Mouse (Mus musculus) heart, embryonic 13.5 days (tissue): ENCODE measurements around the gene Arhgef17. TPM values are rescaled to one million over a fixed set of nuclear protein-coding genes. Genes with fewer than 3 reads are reported as not detected.
A peak's percentile ranks its signal among the peaks of the same experiment; 100 is the strongest.

Experiments used
- ATAC-seq: fragments of 200-750 bp; cut with Nextera tagmentation; 2 replicates; pipeline ENCODE4 v1.8.0; 2017; ENCODE audit warnings: moderate TSS enrichment; ENCODE audit not compliant: insufficient number of reproducible peaks, low FRiP score, low TSS enrichment; ENCODE audit errors: extremely low read depth
- H3K27ac ChIP-seq: fragments of 300-500 bp; sonication (generic); replicated peaks from 2 replicates; pipeline ENCODE4 v1.5.1; 2015; ENCODE audit warnings: moderate library complexity, mild to moderate bottlenecking, inconsistent platforms
- H3K27me3 ChIP-seq: fragments of 300-500 bp; sonication (generic); replicated peaks from 2 replicates; pipeline ENCODE4 v1.6.1; 2015; ENCODE audit warnings: mild to moderate bottlenecking, inconsistent platforms
- H3K36me3 ChIP-seq: fragments of 300-500 bp; sonication (generic); 2 replicates; pipeline ENCODE4 v1.6.1; 2015; ENCODE audit warnings: mild to moderate bottlenecking, inconsistent platforms
- H3K4me1 ChIP-seq: fragments of 300-500 bp; sonication (generic); 2 replicates; pipeline ENCODE4 v1.6.1; 2015; ENCODE audit warnings: inconsistent platforms
- H3K4me2 ChIP-seq: fragments of 300-500 bp; sonication (generic); 2 replicates; pipeline ENCODE4 v1.6.1; 2015; ENCODE audit warnings: inconsistent platforms, mild to moderate bottlenecking, moderate library complexity
- H3K4me3 ChIP-seq: fragments of 300-500 bp; sonication (generic); 2 replicates; pipeline ENCODE4 v1.5.1; 2015; ENCODE audit warnings: moderate library complexity, mild to moderate bottlenecking, inconsistent platforms
- H3K9ac ChIP-seq: fragments of 300-500 bp; sonication (generic); 2 replicates; pipeline ENCODE4 v1.6.1; 2015; ENCODE audit warnings: inconsistent platforms, mild to moderate bottlenecking, moderate library complexity
- H3K9me3 ChIP-seq: fragments of 300-500 bp; sonication (generic); 2 replicates; pipeline ENCODE4 v1.6.1; 2016; ENCODE audit warnings: inconsistent platforms
- WGBS: fragments of 180-500 bp; shearing (Covaris S2); methylation state at CpG from one replicate; pipeline ENCODE4 v1.1.7; 2015; ENCODE audit warnings: mixed read lengths; 5-methylcytosine and 5-hydroxymethylcytosine counted together
- microRNA-seq: library from miRNA; unstranded; fragments of <30 nt; microRNA quantifications from one replicate; pipeline ENCODE4, GENCODE M21; 2016
- polyA plus RNA-seq: library from polyadenylated mRNA; unstranded; fragments of >200 nt; fragmentation: Nextera tagmentation; extraction: Ambion mirVana; gene quantifications from 2 replicates; pipeline ENCODE4 v1.2.1, GENCODE M21; 2015

The Arhgef17 gene
- polyA plus RNA-seq, 1 experiment from 2014 or later, result 5.2 TPM

DNA sequence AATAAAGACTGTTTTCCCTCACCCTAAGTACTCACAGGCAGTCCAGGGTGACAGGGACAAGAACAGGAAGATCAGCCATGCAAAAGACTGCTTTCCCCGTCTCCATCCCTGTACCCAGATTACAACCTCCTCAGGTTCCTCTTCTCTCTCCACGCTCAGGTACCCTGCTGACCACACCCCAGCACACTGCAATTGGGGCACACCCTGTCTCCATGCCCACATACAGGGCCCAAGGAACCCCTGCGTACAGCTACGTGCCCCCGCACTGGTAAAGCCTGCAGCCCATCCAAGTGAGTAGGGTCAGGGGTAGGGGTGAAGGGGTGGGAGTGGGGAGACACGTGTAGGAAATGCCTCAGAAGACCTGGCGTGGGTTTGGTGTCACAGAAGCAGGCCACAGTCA lies 96.7 kb downstream of the Arhgef17 start:
- H3K27ac ChIP-seq, result no peak overlapping the region
- H3K9me3 ChIP-seq, result no peaks in the 10 kb centered on the region
- ATAC-seq, result no peak
- no peak overlapping the region for H3K4me2 ChIP-seq
- 89% methylated on average over 7 of the region's 7 CpGs for WGBS
- peaks cover 75% of the 10 kb centered on the region for H3K36me3 ChIP-seq
- H3K4me1 ChIP-seq, result peaks cover 21% of the 10 kb centered on the region
- H3K4me3 ChIP-seq, result no peak overlapping the region
- H3K9ac ChIP-seq, result no peak overlapping the region
- H3K27me3 ChIP-seq, result no peaks in the 10 kb centered on the region

DNA sequence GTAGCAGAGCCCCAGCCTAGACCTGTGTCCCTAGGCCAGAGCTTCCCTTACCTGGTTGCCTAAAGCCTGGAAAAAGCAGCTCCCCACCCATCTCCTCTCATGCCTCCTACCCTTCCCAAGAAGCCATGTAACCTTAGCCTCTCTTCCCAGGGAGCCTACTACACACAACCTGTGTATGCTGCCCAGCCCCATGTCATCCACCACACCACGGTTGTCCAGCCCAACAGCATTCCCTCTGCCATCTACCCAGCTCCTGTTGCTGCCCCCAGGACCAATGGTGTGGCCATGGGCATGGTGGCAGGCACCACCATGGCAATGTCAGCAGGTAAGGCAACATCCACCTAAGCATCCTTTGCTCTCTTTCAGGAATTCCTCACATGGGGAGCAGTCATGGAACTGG lies 98.0 kb downstream of the Arhgef17 start:
- Histone ChIP-seq H3K27ac (no peak overlapping the region), H3K4me1 (peaks cover 8% of the 10 kb centered on the region), H3K9ac (no peak overlapping the region), H3K27me3 (no peaks in the 10 kb centered on the region), H3K4me2 (no peak overlapping the region), H3K4me3 (no peak overlapping the region), H3K9me3 (no peaks in the 10 kb centered on the region), H3K36me3 (peaks cover 75% of the 10 kb centered on the region)
- 83% methylated on average over 1 of the region's 1 CpGs for WGBS
- no peak for ATAC-seq

DNA sequence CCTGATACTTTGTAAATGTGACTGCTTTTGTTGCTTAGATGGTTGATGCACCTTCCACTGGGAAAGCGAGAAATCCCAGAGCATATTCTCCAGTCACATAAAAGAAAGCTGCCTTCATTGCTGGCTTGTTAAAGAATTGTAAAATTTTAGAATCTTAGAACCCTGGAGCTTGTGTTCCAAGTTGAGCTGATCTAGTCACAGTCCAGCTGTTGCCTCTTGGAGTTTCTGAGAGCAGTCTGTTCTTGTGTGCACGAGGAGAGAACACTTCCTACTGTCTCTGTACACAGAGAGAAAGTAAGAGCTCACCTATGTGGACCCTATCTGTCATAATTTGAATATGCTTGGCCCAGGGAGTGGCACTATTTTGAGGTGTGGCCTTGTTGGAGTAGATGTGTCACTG lies 103.4 kb downstream of the Arhgef17 start:
- no peak for ATAC-seq
- H3K4me3 ChIP-seq, result no peak overlapping the region
- peaks cover 63% of the 10 kb centered on the region for H3K36me3 ChIP-seq
- H3K27me3 ChIP-seq, result no peaks in the 10 kb centered on the region
- H3K4me2 ChIP-seq, result no peak overlapping the region
- H3K4me1 ChIP-seq, result no peaks in the 10 kb centered on the region
- no peaks in the 10 kb centered on the region for H3K9me3 ChIP-seq
- H3K27ac ChIP-seq, result no peak overlapping the region
- WGBS, result 90% methylated on average over 2 of the region's 2 CpGs
- H3K9ac ChIP-seq, result no peak overlapping the region

DNA sequence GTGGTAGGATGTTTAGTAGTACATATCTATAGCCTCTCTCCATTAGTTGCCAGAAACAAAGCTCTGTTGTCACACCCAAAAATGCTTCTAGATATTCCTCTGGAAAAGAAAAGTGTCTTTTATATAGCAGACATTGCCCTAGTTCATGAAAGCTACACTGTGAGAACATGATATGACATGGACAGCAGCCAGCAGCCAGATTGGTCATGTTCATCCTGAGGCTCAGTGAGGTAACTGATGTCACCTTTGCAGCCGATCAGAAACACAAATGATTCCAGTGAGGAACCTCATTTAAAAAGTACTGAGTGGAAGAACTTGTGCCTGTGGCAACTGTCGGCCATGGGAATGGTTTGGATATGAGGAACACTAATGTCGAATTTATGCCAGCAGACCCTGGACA lies 107.2 kb downstream of the Arhgef17 start:
- Histone ChIP-seq H3K36me3 (peaks cover 41% of the 10 kb centered on the region), H3K4me2 (no peak overlapping the region), H3K4me3 (no peak overlapping the region), H3K9ac (no peak overlapping the region), H3K4me1 (no peaks in the 10 kb centered on the region), H3K27ac (no peak overlapping the region), H3K27me3 (no peaks in the 10 kb centered on the region), H3K9me3 (no peaks in the 10 kb centered on the region)
- WGBS, result 92% methylated on average over 3 of the region's 3 CpGs
- no peak for ATAC-seq

Small RNAs within 50 kb of the gene (microRNA-seq; reads per million reads assigned to microRNA genes)
- gene Mir3102, result 158 reads per million, percentile 61 among the genes with 10 or more reads in this experiment

Other genes with a start within 250 kb of the Arhgef17 start
- gene Fam168a, start 225.5 kb downstream of the Arhgef17 start, polyA plus RNA-seq, result 27.8 and 33.6 TPM in 2 replicates
- gene Relt, start 68.7 kb downstream of the Arhgef17 start, polyA plus RNA-seq, result 2.9 and 3.7 TPM in 2 replicates
- gene P2ry6, start 42.5 kb upstream of the Arhgef17 start, polyA plus RNA-seq, result 4.3 and 4.6 TPM in 2 replicates
- gene P2ry2, start 80.8 kb upstream of the Arhgef17 start, polyA plus RNA-seq, result 1.1 and 1.5 TPM in 2 replicates
- 12.9 and 13.5 TPM in 2 replicates for gene Fchsd2, start 160.8 kb upstream of the Arhgef17 start, polyA plus RNA-seq